Mouse (Mus musculus) NIH3T3 (cell line): Measurements from ENCODE around the gene Tex36.

Experiments used
- DNase-seq: peaks from one replicate; pipeline ENCODE4 v3.0.0-alpha.2; 2012; ENCODE audit warnings: low read depth

Gene Tex36

DNA sequence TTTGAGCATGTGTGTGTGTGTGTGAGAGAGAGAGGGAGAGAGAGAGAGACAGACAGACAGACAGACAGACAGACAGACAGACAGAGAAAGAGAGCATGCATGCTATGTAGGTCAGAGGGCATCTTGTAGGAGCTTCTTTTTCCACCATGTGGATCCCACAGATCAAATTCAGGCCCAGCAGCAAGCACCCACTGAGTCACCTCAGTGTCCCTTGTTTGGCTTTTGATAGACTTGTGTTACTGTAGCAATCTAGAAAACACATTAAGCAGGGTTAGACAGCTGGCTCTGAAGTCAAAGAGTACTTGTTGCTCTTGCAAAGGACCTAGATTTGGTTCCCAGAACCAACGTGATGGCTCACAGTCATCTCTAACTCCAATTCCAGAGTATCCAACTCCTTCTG lies 10.2 kb downstream of the Tex36 start:
- no peak for DNase-seq

DNA sequence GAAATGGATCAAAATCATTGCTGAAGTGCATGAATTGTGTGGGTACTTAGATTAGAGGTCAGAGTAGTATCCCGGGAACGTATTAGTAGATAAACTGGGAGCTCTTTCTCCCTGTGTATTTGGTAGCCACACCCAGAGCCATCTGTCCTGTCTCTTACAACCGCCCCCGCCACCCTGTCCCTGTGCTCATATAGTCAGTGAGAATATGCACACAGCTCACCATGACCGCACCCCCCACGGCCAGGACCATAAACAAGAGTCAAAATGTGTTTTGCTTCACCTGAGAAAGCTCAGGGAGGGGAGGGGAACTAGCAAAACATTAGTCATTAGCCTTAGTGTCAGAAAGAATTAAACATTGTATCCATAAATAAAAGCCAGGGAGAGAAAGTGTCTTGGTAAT lies 18.7 kb downstream of the Tex36 start:
- DNase-seq, result no peak

DNA sequence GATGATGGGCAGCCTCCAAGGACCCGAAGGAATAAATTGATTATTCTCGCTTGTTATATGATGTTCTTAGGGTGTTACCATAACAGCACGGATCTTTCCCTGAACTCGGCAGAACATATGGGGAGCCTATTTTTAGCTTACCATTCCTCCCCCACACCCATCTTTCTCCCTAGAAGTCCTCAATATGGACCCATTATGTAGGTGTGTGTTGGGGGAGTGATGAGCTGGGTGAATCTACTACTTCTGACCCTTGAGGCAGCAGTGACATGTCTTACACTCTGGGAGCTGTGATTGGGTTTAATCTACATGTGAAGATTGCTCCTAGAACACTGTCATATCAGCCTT lies 21.7 kb downstream of the Tex36 start:
- no peak for DNase-seq

DNA sequence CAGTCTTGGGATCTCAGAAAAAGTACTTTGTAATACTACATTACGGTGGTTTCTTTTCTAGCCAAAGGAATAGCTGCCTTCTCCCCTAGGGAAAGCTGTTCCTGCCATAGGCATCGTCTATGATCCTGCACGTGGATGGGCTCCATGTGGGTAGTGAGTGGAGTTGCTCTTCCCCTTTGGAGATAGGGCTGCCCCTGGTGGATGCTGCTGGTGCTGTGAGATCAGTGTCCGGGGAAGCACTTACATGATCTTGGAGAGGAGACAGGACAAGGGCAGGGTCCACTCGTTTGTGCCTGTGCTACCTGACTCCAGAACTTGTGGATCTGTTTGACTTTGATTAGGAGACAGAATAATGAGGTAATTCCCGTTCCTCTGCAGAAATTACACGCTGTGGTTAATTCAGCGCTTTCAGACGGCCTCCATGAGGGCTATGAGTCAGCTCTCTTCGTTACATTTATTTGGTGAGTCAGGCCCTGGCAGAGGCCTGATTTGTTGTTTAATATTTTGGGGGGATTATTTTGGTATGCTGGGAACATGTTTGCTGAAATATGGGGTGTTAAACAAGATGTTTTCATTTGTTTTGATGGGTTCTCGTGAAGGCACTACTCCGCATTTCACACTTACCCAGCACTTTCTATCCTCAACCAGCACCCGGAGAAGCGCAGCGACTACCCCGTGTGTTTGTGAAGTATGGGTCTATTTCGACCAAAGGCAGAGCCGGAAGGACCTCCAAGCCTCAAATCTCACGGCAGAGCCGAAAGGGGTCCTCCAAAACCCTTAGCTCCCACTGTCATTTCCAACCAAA lies 22.3 kb downstream of the Tex36 start:
- DNase-seq, result peak; percentile 25

DNA sequence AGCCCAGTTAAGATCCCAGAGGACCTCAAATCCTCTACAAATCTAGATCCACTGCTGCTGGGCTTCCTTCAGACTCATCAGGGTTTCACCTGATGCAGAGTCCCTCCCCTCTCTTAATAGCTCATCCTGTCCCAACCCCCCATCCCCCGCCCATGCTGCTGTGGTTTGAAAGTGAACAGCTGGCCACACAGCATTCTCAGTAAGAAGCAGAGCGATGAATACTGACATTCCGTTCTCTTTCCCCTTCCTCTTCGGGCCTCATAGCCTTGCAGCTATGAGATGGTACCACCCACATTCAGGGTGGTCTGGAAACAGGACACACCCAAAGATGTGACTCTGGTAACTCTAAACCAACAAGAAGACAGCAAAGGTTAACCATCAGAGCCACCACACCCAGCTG lies 25.1 kb downstream of the Tex36 start:
- DNase-seq, result no peak

DNA sequence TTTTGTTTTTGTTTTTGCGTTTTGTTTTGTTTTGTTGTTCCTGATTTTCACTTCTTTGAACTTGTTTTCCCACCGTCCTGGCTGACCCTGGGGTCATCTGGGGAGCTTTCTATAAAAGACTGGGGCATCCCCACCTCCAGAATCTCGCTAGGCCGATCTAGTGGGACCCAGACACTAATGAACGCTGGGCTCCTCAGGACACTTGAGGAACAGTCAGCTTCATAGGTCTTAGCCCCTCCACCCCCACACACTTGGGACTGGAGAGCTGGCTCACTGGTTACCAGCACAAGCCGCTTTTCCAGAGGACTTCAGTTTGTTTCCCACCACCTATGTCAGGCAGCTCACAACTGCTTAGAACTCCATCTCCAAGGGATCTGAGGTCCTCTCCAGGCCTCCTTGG lies 25.7 kb downstream of the Tex36 start:
- no peak for DNase-seq

DNA sequence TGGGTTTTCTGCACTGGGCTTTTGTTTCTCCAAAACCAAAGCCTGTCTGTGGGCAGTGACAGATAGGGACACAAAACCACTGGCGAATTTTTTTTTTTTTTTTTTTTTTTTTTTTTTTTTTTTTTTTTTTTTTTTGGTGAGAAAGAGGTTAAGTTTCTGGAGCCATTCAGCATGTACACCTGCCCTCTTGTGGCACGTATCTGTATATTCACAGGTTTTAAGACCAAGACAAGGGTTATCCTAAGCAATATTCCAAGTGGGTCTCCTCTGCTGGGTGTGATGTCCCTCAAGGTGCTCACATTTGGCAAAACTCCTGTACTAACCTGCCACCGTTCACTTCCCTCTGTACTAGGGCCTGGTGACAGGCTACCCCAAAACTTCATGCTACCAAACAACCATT lies 30.0 kb downstream of the Tex36 start:
- DNase-seq, result peak; percentile 50

DNA sequence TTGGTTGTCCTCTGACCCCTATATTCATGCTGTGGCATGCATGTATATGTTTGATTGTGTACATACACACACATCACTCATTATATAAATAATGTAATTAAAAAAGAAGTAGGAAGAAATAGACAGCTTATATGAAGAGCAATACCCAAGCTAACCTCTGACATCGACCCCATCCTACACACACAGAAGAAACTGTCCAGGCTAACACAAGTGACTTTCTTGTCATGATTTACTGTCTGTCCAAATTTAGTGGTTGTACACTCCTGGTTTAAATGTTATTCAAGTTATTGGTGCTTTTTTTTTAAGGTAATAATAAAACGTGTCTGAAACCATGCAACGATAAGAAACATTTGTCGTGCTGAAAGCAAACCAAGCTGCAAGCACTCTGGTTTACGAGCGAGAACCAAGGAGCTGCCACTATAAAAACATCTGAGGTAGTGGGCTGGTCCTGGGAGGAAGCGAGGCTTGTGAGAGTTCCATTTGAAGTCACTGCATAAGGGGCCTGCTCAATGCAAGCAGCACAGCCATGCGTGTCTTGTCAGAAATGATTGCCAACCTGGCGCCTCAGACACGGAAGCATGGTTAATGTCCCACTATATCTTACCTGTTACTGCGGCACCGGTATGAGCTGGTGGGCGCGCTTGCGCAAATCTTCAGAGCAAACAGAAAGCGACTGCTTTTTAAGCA lies 32.6 kb downstream of the Tex36 start:
- no peak for DNase-seq

DNA sequence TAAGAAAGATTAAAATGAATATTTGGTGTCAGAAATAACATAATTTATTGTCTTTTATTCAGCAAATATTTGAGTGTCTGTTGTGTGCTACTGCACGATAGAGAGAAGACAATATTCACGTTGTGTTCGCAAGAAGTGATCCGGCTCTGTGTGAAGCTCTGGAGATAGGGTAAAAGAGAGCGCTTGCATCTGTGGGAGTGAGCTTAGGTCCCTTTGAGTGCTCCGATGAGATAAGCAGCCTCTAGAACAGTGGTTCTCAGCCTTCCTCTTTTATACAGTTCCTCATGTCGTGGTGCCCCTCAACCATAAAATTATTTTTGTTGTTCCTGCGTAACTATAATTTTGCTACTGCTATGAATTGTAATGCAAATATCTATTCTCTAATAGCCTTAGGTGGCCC lies 37.4 kb downstream of the Tex36 start:
- DNase-seq, result no peak

DNA sequence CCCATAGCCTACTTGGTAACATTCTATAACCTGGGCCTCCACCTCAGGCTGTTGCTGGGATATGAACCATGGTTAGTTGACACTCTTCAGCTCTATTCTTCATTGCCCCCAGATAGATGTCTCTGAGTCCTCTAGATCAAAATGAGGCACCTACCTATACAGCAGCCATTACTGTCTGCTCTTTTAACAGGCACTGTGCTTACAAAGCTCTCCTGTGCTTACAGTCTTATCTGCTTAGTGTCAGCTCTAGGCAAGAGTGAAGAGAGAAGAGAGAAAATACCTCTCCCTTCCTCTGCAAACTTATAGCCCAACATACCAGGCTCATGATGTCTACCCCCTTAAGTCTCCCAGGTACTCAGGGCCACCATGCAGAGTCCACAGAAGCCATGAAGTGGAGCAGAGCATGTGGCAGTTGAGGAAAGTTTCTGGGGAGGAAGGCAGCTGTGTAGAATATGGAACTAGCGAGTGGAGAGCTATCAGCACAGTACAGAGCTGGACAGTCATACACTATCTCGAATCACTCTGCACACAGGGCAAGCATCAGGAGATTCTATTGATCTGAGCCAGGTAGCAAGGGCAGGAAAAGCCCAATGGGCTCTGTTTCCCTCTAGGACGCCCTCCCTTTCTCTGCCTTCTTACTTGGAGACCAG lies 38.7 kb downstream of the Tex36 start:
- DNase-seq, result no peak

DNA sequence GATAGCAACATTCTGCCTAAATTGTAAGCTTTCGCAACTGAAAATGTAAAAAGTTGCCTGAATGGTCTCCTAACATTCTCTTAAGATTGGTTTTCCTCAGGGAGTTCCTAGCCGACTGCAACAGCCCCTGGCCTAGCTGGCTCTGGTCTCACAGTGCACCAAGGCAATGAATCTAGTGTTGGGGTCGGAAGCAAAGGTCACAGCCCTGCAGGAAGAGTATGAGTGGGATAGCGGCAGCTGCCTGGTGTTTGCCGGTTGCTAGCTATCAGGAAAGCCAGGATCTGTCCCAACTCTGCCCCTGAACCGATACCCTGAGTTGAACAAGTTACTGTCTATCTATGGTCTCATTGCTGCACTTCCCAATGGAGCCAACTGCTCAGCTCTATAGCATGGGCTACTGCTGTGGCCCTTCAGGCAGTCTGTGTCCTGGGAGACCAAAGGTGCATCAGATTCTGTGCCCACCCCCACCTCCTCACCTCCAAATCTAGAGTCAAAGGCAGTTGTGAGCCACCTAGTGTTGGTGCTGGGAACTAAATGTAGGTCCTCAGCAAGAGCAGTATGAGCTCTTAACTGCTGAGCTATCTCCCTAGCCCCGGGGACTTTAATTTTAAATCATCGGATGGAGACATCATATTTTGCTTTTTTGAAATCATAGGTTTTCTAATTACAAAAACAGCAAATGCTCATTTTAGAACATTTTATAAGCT lies 46.0 kb downstream of the Tex36 start:
- DNase-seq, result peak; percentile 27

DNA sequence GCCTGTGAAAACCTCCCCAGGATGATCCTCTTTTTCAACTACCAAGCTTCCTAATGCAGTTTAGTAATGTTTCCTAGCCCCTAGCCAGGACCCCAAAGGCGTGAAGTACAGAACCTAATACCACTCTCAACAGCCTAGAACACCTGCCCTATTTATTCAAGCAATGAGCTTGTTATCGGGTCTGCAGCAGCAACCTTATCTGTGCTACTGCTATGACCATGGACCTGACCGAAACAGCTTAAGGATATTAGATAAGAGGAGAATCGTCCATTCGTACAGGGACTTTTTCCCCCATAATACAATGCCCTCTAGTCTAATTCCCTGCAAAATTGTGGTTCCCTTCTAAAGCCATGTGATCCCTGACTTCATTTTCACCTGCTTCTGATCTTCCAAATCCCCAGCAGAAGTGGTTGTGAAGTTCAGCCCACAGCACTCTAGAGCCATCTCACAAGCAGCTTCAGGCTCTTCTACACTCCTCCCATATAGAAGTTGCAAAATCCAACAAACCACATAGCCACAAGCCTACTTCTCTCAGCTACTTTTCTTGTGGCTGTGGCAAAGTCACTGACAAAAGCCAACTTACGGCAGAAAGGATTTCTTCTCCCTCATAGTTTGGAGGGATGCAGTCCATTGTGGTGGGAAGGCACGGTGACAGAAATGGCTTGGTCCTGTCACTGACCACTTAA lies 49.5 kb downstream of the Tex36 start:
- DNase-seq, result no peak

DNA sequence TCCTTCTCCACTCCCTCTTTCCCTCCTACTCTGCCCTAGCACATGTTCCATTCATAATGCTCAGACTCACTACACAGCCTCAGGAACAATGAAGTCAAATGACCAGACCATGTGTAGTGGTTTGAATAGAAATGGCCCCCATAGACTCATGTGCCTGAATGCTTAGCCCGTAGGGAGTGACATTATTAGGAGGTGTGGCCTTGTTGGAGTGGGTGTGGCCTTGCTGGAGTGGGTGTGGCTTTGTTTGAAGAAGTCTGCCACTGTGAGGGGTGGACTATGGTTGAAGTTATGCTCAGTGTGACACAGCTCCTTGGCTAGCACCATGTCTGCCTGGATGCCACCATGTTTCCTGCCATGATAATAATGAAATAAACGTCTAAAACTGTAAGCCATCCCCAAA lies 51.0 kb downstream of the Tex36 start:
- DNase-seq, result no peak

DNA sequence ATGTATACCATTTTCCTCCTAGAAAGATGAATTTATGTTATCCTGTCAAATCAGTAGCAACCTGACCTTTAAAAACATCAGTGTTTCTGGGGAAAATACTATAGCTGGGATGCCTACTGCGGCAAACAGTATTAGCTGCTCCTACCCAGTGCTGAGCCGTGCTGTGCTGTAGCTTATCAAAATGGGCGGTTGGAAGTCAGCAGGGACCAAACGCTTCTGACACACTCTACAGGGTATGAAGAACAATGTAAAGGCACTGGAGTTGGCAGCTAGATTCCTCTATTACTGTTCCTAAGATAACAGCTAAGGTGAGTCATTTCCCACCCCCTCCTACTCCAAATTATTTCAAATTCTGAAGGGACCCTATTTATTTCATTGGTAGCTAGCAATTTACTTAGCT lies 53.5 kb downstream of the Tex36 start:
- DNase-seq, result no peak

DNA sequence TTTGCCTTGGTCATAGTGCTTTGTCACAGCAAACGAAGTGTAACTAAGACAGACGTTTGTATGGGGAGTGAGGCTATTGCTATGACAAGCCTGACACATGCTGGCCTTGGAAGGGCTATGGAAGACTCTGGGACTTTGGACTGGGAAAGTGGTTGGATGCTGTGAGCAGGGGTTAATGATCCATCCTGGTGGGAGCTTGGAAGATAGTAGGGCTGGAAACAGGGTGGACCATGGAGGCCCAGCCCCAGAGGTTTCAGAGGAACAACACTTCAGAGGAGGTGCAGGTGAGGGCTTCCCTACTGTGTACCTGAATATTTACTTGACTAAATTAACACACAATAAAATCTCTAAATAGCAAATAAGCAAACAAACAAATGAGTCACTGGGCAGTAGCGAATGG lies 56.3 kb downstream of the Tex36 start:
- no peak for DNase-seq

DNA sequence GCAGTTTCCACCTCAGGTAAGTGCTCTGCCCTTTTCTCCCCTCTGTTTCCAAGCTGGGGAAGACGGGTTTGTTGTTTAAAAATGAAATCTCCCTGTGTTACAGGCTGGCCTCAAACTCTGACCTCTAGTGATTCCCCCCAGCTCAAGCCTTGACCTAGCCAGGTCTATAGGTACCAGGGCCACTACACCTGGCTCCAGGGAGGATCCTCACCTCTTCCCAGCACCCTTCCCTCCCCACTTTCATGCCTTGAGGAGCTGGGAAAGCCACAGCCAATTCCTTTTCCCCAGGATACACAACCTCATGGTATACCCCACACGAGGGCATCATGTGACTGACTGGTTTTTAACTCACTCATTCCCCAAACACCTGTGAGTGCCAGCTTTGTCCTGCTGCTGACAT lies 57.0 kb downstream of the Tex36 start:
- no peak for DNase-seq

DNA sequence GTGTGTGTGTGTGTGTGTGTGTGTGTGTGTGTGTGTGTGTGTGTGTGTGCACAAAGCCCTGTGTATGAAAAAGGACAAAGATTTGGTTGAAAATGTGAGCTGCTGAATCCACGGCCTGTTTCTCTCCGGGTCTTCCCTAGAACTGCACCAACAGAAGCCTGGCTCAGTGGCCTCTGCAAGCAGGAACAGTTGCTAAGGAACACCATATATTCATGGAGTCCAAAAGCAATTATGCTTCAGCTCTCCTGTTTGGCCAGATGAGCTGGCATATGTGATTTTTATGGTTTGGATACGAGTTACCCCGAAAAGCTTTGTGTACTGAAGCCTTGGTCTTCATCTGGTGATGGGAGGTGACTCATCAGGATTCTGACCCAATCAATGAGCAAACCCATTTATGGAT lies 58.8 kb downstream of the Tex36 start:
- no peak for DNase-seq

DNA sequence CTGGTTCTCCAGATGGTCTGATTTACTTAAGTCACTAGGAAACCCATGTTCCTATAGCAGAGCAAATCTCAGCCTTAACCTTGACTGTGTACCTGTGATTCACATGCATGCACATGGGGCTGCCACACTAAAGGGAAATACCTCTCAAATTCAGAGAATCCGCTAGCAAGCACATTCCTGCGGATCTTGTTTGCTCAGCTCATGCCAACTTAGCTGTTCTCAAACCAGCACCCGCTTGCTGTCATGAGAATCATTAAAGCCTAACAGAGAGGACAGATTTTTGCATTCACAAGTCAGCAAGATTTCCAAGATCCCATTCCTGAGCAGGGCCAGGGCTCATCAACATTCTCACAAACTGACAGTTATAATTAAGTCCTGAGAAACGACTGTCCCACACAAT lies 64.6 kb downstream of the Tex36 start:
- DNase-seq, result no peak
